Comparison of ENCODE assay signal across 8 mouse cellular contexts in the genomic region with DNA sequence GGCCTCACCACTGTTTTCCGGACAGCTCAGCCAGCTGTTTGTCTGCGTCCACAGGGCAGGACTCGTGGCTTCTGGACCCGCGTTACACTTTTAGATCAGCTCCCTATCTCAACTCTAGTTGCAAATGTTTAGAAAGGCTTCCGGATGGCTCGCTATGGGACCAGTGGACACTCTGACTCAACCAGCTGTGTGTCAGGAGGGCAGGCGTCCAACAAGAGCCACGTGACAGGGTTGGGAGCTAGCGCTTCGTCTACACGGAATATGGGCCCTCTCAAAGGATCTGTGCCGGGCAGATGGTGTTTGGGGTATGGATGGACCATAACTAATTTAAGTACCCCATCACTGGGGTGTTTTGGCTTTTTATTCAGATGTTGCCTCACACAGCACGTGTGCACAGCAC. TPM values are rescaled to one million over a fixed set of nuclear protein-coding genes. Genes with fewer than 3 reads are reported as not detected.
DNase-seq lines count a peak whose midpoint lies in the region; ATAC-seq and TF ChIP-seq lines count a peak whose summit lies in the region.

No protein-coding gene starts in this region.

- no peak for ATAC-seq in cerebellum, adult (ENCODE audit: insufficient number of reproducible peaks, low FRiP score, low TSS enrichment)
- peak; percentile 50; the same call in 1 of the 2 replicates for ATAC-seq in neural tube, embryonic 13.5 days (ENCODE audit: low read depth)
- no peak for ATAC-seq in neural tube, embryonic 15.5 days (ENCODE audit: low FRiP score)
- ATAC-seq in stomach, postnatal 0 days (ENCODE audit: low FRiP score, low TSS enrichment) = peak; percentile 61
- ATAC-seq in forebrain, embryonic 12.5 days (ENCODE audit: low FRiP score) = no peak

- H3K27ac ChIP-seq in neural tube, embryonic 13.5 days (replicated peaks) = no peak overlapping the region; the same call in 1 of the 2 replicates
- no peak overlapping the region for H3K27ac ChIP-seq in neural tube, embryonic 15.5 days (replicated peaks)
- H3K27ac ChIP-seq in stomach, postnatal 0 days (replicated peaks) = peak overlapping the region; percentile 70
- no peak overlapping the region for H3K27ac ChIP-seq in forebrain, embryonic 12.5 days

- H3K4me3 ChIP-seq in neural tube, embryonic 13.5 days = no peak overlapping the region
- H3K4me3 ChIP-seq in neural tube, embryonic 15.5 days (replicated peaks) = no peak overlapping the region
- no peak overlapping the region for H3K4me3 ChIP-seq in stomach, postnatal 0 days (ENCODE audit: low read depth, low read length)
- no peak overlapping the region for H3K4me3 ChIP-seq in forebrain, embryonic 12.5 days (replicated peaks)

- H3K9ac ChIP-seq in neural tube, embryonic 13.5 days = no peak overlapping the region
- no peak overlapping the region for H3K9ac ChIP-seq in neural tube, embryonic 15.5 days (replicated peaks)
- H3K9ac ChIP-seq in stomach, postnatal 0 days (ENCODE audit: low read length) = no peak overlapping the region
- no peak overlapping the region for H3K9ac ChIP-seq in forebrain, embryonic 12.5 days

- peak; percentile 31 to 53 for DNase-seq in cerebellum, postnatal 14 days
- peak; percentile 64 for DNase-seq in heart, postnatal 4 days
- DNase-seq in stomach, postnatal 0 days (ENCODE audit: low spot score) = no peak
- DNase-seq in ovary, adult 18-20 months (ENCODE audit: low spot score) = no peak

- H3K4me2 ChIP-seq in neural tube, embryonic 13.5 days = no peak overlapping the region
- no peak overlapping the region for H3K4me2 ChIP-seq in neural tube, embryonic 15.5 days
- H3K4me2 ChIP-seq in stomach, postnatal 0 days (replicated peaks; ENCODE audit: low read depth) = no peak overlapping the region
- no peak overlapping the region for H3K4me2 ChIP-seq in forebrain, embryonic 12.5 days

- H3K36me3 ChIP-seq in neural tube, embryonic 13.5 days = no peaks in the 10 kb centered on the region
- no peaks in the 10 kb centered on the region for H3K36me3 ChIP-seq in neural tube, embryonic 15.5 days
- H3K36me3 ChIP-seq in stomach, postnatal 0 days (ENCODE audit: control insufficient read depth, insufficient read depth, low read length) = no peaks in the 10 kb centered on the region
- no peaks in the 10 kb centered on the region for H3K36me3 ChIP-seq in forebrain, embryonic 12.5 days (replicated peaks)

- no peak for TF ChIP-seq EP300 in stomach, postnatal 0 days (optimal IDR thresholded peaks at IDR 0.05)

- H3K27me3 ChIP-seq in neural tube, embryonic 13.5 days = no peaks in the 10 kb centered on the region
- H3K27me3 ChIP-seq in neural tube, embryonic 15.5 days (replicated peaks) = no peaks in the 10 kb centered on the region
- H3K27me3 ChIP-seq in stomach, postnatal 0 days (ENCODE audit: control insufficient read depth, insufficient read depth, low read length) = no peaks in the 10 kb centered on the region
- no peaks in the 10 kb centered on the region for H3K27me3 ChIP-seq in forebrain, embryonic 12.5 days

- WGBS in neural tube, embryonic 13.5 days = 67% methylated on average over 14 of the region's 14 CpGs
- 65% methylated on average over 14 of the region's 14 CpGs for WGBS in neural tube, embryonic 15.5 days
- WGBS in stomach, postnatal 0 days = 48% methylated on average over 14 of the region's 14 CpGs
- WGBS in forebrain, embryonic 12.5 days = 83% methylated on average over 14 of the region's 14 CpGs

- no peaks in the 10 kb centered on the region for H3K9me3 ChIP-seq in neural tube, embryonic 13.5 days
- H3K9me3 ChIP-seq in neural tube, embryonic 15.5 days (replicated peaks) = no peaks in the 10 kb centered on the region
- H3K9me3 ChIP-seq in stomach, postnatal 0 days (ENCODE audit: control insufficient read depth, low read length) = no peaks in the 10 kb centered on the region
- no peaks in the 10 kb centered on the region for H3K9me3 ChIP-seq in forebrain, embryonic 12.5 days

- no peak for TF ChIP-seq CTCF in stomach, postnatal 0 days (IDR thresholded peaks at IDR 0.05; ENCODE audit: low read depth)

- no peaks in the 10 kb centered on the region for H3K4me1 ChIP-seq in neural tube, embryonic 13.5 days (replicated peaks)
- no peaks in the 10 kb centered on the region for H3K4me1 ChIP-seq in neural tube, embryonic 15.5 days
- H3K4me1 ChIP-seq in stomach, postnatal 0 days (replicated peaks; ENCODE audit: control insufficient read depth, insufficient read depth) = no peaks in the 10 kb centered on the region
- H3K4me1 ChIP-seq in forebrain, embryonic 12.5 days = no peaks in the 10 kb centered on the region

RNA-seq across cellular contexts. Expression of gene Bdh1, which starts 9.8 kb away (rescaled TPM):
- 88.5 and 93.4 TPM in 2 replicates for polyA plus RNA-seq in neural tube, embryonic 13.5 days (2015; fragmentation: Nextera tagmentation; extraction: Ambion mirVana)
- 123 and 143 TPM in 2 replicates for polyA plus RNA-seq in neural tube, embryonic 15.5 days (2015; fragmentation: Nextera tagmentation; extraction: Ambion mirVana)
- 1 to 10 TPM in 1 of 2 experiments, under 1 TPM in 1; 0.81 to 1.0 TPM for total RNA-seq in heart, postnatal 4 days (2021)
- 115 and 125 TPM in 2 replicates for polyA plus RNA-seq in stomach, postnatal 0 days (2015; fragmentation: Nextera tagmentation; extraction: Ambion mirVana)
- 49.3 and 51.1 TPM in 2 replicates for polyA plus RNA-seq in forebrain, embryonic 12.5 days (2016; fragmentation: Nextera tagmentation; extraction: Ambion mirVana)

Comparison
In these comparisons a context has a peak if more than half of its experiments do, and no peak if none do; other contexts are left out.
1. ATAC-seq: peak in neural tube, embryonic 13.5 days (single experiment) and stomach, postnatal 0 days (single experiment); none in cerebellum, adult (single experiment), neural tube, embryonic 15.5 days (single experiment) and forebrain, embryonic 12.5 days (single experiment).
2. DNase-seq: peak in cerebellum, postnatal 14 days (2 of 2) and heart, postnatal 4 days (single experiment); none in stomach, postnatal 0 days (single experiment) and ovary, adult 18-20 months (single experiment).